Mouse (Mus musculus) lung, embryonic 16.5 days (tissue): Measurements from ENCODE around the gene Frmd4a. TPM values are rescaled to one million over a fixed set of nuclear protein-coding genes. Genes with fewer than 3 reads are reported as not detected.

ENCODE experiments used
- ATAC-seq: fragments of 200-750 bp; cut with Nextera tagmentation; 2 replicates; pipeline ENCODE4 v1.8.0; 2017; ENCODE audit warnings: low read depth, mild to moderate bottlenecking, moderate library complexity
- H3K27ac ChIP-seq: fragments of 300-500 bp; sonication (generic); 2 replicates; pipeline ENCODE4 v1.5.1; 2014; ENCODE audit warnings: mild to moderate bottlenecking, control low read depth, low read length
- H3K27me3 ChIP-seq: fragments of 300-500 bp; sonication (generic); 2 replicates; pipeline ENCODE4 v1.6.1; 2014; ENCODE audit warnings: low read depth, low read length, mixed read lengths; ENCODE audit not compliant: control insufficient read depth, insufficient read depth
- H3K36me3 ChIP-seq: fragments of 300-500 bp; sonication (generic); 2 replicates; pipeline ENCODE4 v1.6.1; 2014; ENCODE audit warnings: low read length; ENCODE audit not compliant: control insufficient read depth, insufficient read depth
- H3K4me1 ChIP-seq: fragments of 300-500 bp; sonication (generic); replicated peaks from 2 replicates; pipeline ENCODE4 v1.6.1; 2014; ENCODE audit warnings: low read length, mixed read lengths; ENCODE audit not compliant: control insufficient read depth, insufficient read depth
- H3K4me2 ChIP-seq: fragments of 300-500 bp; sonication (generic); 2 replicates; pipeline ENCODE4 v1.6.1; 2014; ENCODE audit warnings: low read depth, low read length, control low read depth
- H3K4me3 ChIP-seq: fragments of 300-500 bp; sonication (generic); 2 replicates; pipeline ENCODE4 v1.5.1; 2014; ENCODE audit warnings: mild to moderate bottlenecking, low read length, control low read depth
- H3K9ac ChIP-seq: fragments of 300-500 bp; sonication (generic); 2 replicates; pipeline ENCODE4 v1.6.1; 2014; ENCODE audit warnings: low read length, control low read depth
- H3K9me3 ChIP-seq: fragments of 300-500 bp; sonication (generic); 2 replicates; pipeline ENCODE4 v1.6.1; 2016; ENCODE audit warnings: low read length; ENCODE audit not compliant: control insufficient read depth
- WGBS: fragments of 180-500 bp; shearing (Covaris S2); extraction: QIAGEN DNeasy Blood & Tissue Kit; methylation state at CpG from one replicate; pipeline ENCODE4 v1.1.7; 2014; 5-methylcytosine and 5-hydroxymethylcytosine counted together
- polyA plus RNA-seq: library from polyadenylated mRNA; unstranded; fragments of >200 nt; fragmentation: Nextera tagmentation; extraction: Ambion mirVana; gene quantifications from 2 replicates; pipeline ENCODE4 v1.2.1, GENCODE M21; 2015

Gene Frmd4a
- 29.1 and 33.9 TPM in 2 replicates for polyA plus RNA-seq

DNA sequence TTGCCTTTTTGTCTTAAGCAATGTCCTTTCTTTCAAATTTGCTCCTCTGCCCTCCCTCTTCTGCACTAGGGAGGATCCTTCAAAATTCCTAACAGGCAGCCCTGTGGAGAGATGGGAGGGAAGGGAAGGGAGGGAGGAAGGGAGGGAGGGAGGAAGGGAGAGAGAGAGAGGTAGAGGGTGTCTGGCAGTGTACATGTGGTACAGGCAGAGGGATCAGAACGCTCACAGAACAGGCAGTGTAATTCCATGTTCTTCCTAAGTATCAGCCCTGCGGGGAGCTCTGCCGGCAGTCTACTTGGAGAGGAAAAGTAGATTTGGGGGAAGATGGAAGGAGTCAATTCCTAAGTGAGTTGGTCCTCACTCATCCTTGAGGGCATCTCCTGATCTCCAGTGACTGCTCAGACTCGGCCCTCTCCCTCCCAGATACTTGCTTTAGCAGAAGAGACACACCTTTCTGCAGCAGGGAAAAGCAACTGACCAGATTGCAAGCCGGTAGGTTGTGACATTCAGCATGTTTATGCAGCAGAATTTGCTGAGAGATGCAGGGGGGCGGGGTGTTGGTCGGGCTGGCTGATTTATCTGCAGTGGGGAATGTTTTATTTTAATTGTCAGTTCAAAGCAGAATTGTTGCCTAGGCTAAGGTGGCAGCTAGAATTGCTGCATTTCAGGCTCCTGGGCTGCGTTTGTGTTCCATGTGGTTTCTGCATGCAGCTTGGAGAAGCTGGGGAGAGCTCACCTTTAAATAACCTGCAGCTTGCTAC, at the start of gene Frmd4a:
Frmd4a (plus strand) TSS at position 190 of the 761 bp plus-strand sequence.
- H3K4me3 ChIP-seq: no peak within 1 kb of the TSS
- no peak within 1 kb of the TSS for H3K27ac ChIP-seq
- no peaks in the 10 kb centered on the region for H3K9me3 ChIP-seq
- no peak within 1 kb of the TSS for H3K9ac ChIP-seq
- no peaks in the 10 kb centered on the region; the same call in 1 of the 2 replicates for H3K27me3 ChIP-seq
- no peak within 1 kb of the TSS for H3K4me2 ChIP-seq
- no peaks in the 10 kb centered on the region for H3K4me1 ChIP-seq
- no peaks in the 10 kb centered on the region for H3K36me3 ChIP-seq
- no peak for ATAC-seq
- WGBS: 24% methylated on average over 8 of the region's 8 CpGs

DNA sequence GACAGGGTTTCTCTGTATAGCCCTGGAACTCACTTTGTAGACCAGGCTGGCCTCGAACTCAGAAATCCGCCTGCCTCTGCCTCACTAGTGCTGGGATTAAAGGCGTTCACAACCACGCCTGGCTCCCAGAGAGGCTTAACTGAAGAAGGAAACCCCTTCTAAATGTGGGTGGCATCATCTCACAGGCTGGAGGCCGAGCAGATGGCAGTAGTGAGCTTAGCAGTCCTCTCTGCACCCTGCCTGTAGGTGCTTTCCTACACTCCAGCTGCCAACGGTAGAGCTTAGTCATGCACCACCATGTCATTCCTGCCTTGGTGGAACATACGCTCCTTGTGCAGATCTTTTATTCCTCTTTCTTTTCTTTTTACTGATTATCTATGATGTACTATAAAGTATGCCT, 28.6 kb upstream of the Frmd4a start:
- no peaks in the 10 kb centered on the region for H3K9me3 ChIP-seq
- no peak overlapping the region for H3K4me3 ChIP-seq
- H3K27me3 ChIP-seq: no peaks in the 10 kb centered on the region
- H3K4me2 ChIP-seq: no peak overlapping the region
- H3K27ac ChIP-seq: no peak overlapping the region
- 82% methylated on average over 7 of the region's 7 CpGs for WGBS
- H3K4me1 ChIP-seq: no peaks in the 10 kb centered on the region
- no peak overlapping the region for H3K9ac ChIP-seq
- no peaks in the 10 kb centered on the region for H3K36me3 ChIP-seq
- ATAC-seq: no peak

DNA sequence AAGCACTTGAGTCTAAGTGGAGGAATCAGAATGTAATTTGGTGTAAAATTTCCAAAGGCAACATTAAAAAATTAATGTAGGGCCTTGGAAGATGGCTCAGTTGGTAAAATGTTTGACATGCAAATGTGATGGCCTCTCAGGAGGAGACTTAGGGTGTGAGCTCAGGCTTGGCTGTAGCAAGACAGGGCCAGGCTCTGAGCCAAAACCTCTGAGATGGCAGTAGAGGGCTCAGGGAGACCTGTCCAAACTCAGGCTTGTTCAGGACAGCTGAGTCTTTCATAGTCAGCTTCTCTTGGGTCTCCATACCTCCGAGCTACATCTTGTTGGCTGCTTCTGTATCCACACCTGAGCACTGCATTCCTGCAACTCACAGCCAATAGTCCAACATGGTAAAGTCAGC, 27.1 kb upstream of the Frmd4a start:
- ATAC-seq: no peak
- WGBS: 64% methylated on average over 1 of the region's 1 CpGs

DNA sequence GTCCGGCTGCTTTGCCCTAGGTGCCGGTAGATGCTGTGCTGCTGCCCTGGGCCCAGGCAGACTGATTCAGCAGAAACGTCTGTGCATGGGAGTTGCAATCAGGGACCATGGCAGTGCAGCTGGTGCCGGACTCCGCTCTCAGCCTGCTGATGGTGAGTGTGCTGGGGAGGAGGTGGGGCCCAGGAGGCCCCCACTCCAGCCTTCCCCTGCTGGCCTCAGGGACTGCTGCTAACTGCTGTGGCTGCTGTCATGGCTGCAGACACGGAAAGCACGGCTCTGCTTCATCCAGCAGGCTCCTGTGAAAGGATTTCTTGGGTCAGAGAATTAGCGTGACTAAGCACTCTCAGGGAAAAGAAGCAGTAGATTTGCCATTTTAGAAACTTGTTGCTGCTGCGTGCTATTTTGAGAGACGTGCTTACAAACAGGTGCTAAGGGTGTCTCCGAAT, 937 bp downstream of the Frmd4a start:
- no peak for ATAC-seq
- no peaks in the 10 kb centered on the region for H3K9me3 ChIP-seq
- no peaks in the 10 kb centered on the region for H3K36me3 ChIP-seq
- no peaks in the 10 kb centered on the region; the same call in 1 of the 2 replicates for H3K27me3 ChIP-seq
- 26% methylated on average over 11 of the region's 11 CpGs for WGBS
- H3K27ac ChIP-seq: no peak overlapping the region
- no peaks in the 10 kb centered on the region for H3K4me1 ChIP-seq
- H3K9ac ChIP-seq: no peak overlapping the region
- no peak overlapping the region for H3K4me3 ChIP-seq
- H3K4me2 ChIP-seq: no peak overlapping the region

More for the DNA sequence above, 27.1 kb upstream of the Frmd4a start:
- no peak overlapping the region for H3K4me3 ChIP-seq
- H3K4me2 ChIP-seq: no peak overlapping the region
- H3K4me1 ChIP-seq: no peaks in the 10 kb centered on the region
- no peak overlapping the region for H3K9ac ChIP-seq
- no peaks in the 10 kb centered on the region for H3K9me3 ChIP-seq
- H3K36me3 ChIP-seq: no peaks in the 10 kb centered on the region
- H3K27ac ChIP-seq: no peak overlapping the region
- no peaks in the 10 kb centered on the region for H3K27me3 ChIP-seq

DNA sequence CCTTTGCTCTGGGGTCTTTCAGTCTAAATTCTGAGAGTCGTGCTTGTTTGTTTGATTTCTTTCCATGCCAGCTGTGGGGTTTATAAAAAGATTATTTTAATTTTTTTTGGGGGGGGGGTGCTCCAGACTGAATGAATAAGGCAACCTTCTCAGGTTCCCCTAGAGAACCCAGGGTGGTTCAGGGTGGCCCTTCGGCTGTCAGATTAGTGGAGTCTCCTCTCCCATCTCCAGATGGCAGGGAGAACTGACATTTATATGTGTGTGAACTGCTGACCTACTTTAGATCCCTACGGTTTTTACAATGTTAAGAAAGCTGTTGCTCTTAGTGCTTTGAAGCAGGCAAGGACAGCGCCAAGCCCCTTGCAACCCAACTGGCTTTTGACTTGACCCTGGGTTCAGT, 1.4 kb downstream of the Frmd4a start:
- H3K4me1 ChIP-seq: no peaks in the 10 kb centered on the region
- no peaks in the 10 kb centered on the region for H3K36me3 ChIP-seq
- no peak overlapping the region for H3K27ac ChIP-seq
- H3K27me3 ChIP-seq: no peaks in the 10 kb centered on the region; the same call in 1 of the 2 replicates
- H3K4me3 ChIP-seq: no peak overlapping the region
- no peak overlapping the region for H3K9ac ChIP-seq
- no peaks in the 10 kb centered on the region for H3K9me3 ChIP-seq
- no peak for ATAC-seq
- 43% methylated on average over 4 of the region's 4 CpGs for WGBS
- no peak overlapping the region for H3K4me2 ChIP-seq

DNA sequence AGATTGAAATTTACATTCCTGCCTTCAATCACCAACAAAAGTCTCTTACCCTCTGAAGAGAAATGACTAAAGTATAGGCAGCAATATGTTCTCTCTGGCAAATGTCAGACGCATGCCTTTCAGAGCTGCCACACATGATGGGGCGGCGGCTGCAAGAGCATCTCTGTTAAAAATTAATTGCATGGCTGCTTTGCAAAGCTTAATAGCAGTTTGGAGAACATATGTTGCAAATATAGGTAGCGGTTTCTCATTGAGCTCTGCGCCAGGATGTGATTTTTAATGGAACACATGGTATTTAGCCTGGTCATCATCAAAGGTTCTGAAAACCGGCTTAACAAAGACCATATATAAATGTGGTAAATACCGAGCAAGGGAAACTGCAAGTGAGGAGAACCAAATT, 7.4 kb downstream of the Frmd4a start:
- Histone ChIP-seq H3K9ac (no peak overlapping the region), H3K4me3 (no peak overlapping the region), H3K4me2 (no peak overlapping the region), H3K9me3 (no peaks in the 10 kb centered on the region), H3K36me3 (no peaks in the 10 kb centered on the region), H3K4me1 (no peaks in the 10 kb centered on the region), H3K27ac (no peak overlapping the region), H3K27me3 (no peaks in the 10 kb centered on the region)
- no peak for ATAC-seq
- 80% methylated on average over 7 of the region's 7 CpGs for WGBS

DNA sequence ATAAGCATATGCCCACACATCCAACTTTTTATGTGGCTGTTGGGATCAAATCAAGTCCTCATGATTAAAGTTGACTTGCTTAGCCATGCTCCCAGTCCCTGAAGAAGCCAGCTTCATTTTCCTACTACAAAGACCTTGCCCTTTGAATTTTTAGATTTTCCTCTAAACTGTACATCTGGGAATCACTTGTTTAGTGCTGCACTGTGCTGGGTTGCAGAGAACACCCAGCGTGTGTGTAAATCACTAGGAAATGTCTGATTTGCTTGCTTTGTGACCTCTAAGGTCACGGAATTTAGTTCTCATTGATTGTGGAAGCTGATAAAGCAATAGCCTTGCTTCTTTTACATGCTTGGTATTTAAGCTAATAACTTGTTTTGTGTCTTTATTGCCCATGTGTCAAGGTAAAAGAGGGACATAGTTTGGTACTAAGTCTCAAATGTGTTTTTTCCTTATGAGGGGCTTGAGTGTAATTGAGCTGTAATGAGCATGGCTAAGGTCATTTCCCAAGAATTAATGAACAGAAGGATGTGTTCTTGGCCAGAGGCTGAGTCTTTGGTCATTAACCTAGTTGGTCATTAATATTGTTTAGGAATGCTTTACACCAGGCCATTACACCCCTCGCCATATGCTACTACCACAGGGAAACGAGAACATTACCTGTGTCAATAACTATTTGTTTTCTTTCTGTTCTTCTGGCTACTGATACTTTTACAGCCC, 11.7 kb downstream of the Frmd4a start:
- Histone ChIP-seq H3K27me3 (no peaks in the 10 kb centered on the region), H3K4me3 (no peak overlapping the region), H3K9ac (no peak overlapping the region), H3K4me1 (no peaks in the 10 kb centered on the region), H3K4me2 (no peak overlapping the region), H3K9me3 (no peaks in the 10 kb centered on the region), H3K36me3 (no peaks in the 10 kb centered on the region), H3K27ac (no peak overlapping the region)
- no peak for ATAC-seq
- WGBS: 68% methylated on average over 4 of the region's 4 CpGs

DNA sequence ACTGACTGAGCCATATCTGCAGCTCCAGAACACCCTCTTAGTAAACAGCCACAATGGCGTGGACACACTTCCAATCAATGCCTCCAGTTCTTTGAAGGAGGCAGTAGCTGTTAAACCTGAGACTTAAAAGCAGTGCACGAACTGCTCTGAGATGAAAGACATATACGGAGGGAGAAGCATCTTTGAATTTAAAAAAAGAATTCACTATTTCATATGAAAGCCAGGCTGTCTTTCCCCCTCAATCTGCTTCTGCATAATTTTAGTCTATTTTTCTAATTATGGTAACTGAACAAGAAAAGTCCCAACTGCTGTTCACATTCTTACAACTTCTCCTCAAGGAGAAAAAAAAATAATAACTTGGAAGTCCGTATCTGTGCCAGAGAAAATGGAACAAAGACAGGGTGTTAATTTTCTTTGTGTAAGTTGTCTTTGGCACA, 18.7 kb downstream of the Frmd4a start:
- Histone ChIP-seq H3K36me3 (no peaks in the 10 kb centered on the region), H3K27me3 (no peaks in the 10 kb centered on the region), H3K9ac (no peak overlapping the region), H3K4me1 (no peaks in the 10 kb centered on the region), H3K9me3 (no peaks in the 10 kb centered on the region), H3K27ac (no peak overlapping the region), H3K4me3 (no peak overlapping the region), H3K4me2 (no peak overlapping the region)
- 83% methylated on average over 4 of the region's 4 CpGs for WGBS
- ATAC-seq: no peak

DNA sequence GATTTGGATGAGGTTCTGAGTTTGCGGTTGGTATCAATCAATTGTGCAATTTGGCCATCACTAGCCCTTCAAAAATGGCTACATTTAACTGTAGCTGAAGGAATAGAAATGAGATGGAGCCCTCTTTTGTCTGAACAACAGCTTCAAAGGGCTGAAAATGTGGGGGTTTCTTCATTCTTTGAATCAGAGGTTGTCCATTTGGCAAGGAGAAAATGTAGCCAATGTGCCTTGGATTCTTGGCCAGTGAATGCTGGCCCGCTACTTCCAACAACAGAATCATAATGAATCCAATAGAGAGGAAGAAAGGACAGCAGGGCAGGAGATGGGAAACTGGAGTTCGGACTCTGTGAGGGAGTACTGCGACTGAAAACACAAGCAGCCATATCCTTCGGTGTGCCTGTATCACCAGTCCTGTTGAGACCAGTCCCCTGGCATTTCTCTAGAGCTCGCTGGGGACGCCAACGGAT, 19.2 kb downstream of the Frmd4a start:
- ATAC-seq: no peak
- 90% methylated on average over 8 of the region's 8 CpGs for WGBS

More for the DNA sequence above, 19.2 kb downstream of the Frmd4a start:
- no peaks in the 10 kb centered on the region for H3K4me1 ChIP-seq
- no peak overlapping the region for H3K9ac ChIP-seq
- H3K9me3 ChIP-seq: no peaks in the 10 kb centered on the region
- no peak overlapping the region for H3K4me2 ChIP-seq
- no peaks in the 10 kb centered on the region for H3K36me3 ChIP-seq
- no peak overlapping the region for H3K4me3 ChIP-seq
- H3K27ac ChIP-seq: no peak overlapping the region
- H3K27me3 ChIP-seq: no peaks in the 10 kb centered on the region
